In genomic region chr9:118507552-118507951, GRCm38 (mm10) we compare ENCODE assay signal across 8 mouse cellular contexts. TPM values are rescaled to one million over a fixed set of nuclear protein-coding genes. Genes with fewer than 3 reads are reported as not detected.
DNase-seq lines count a peak whose midpoint lies in the region; ATAC-seq and TF ChIP-seq lines count a peak whose summit lies in the region.

No protein-coding gene starts in this region.

- peak overlapping the region; percentile 96 for H3K9ac ChIP-seq in heart, embryonic 12.5 days
- peak overlapping the region; percentile 86 for H3K9ac ChIP-seq in forebrain, embryonic 12.5 days
- peak overlapping the region; percentile 95 for H3K9ac ChIP-seq in kidney, embryonic 16.5 days (replicated peaks; ENCODE audit: low read length)
- peak overlapping the region; percentile 83; the same call in 1 of the 2 replicates for H3K9ac ChIP-seq in midbrain, postnatal 0 days (replicated peaks; ENCODE audit: low read length, poor library complexity, severe bottlenecking)

- 89% methylated on average over 6 of the region's 6 CpGs for WGBS in heart, embryonic 12.5 days
- WGBS in forebrain, embryonic 12.5 days = 74% methylated on average over 6 of the region's 6 CpGs
- 63% methylated on average over 6 of the region's 6 CpGs for WGBS in kidney, embryonic 16.5 days
- 71% methylated on average over 6 of the region's 6 CpGs for WGBS in midbrain, postnatal 0 days

- no peak for DNase-seq in heart, postnatal 10 days
- no peak for DNase-seq in midbrain, postnatal 0 days (ENCODE audit: low spot score)
- DNase-seq in spleen, postnatal 14 days (ENCODE audit: low spot score in 2 of 2) = no peak
- no peak for DNase-seq in layer of hippocampus, postnatal 25 days (ENCODE audit: extremely low spot score in 1 of 2, low spot score in 1 of 2)
- DNase-seq in layer of hippocampus, adult 18-20 months (ENCODE audit: low spot score in 2 of 2) = no peak

- ATAC-seq in heart, embryonic 12.5 days (ENCODE audit: insufficient number of reproducible peaks, low FRiP score) = no peak
- no peak for ATAC-seq in forebrain, embryonic 12.5 days (ENCODE audit: low FRiP score)
- ATAC-seq in kidney, embryonic 16.5 days (ENCODE audit: low FRiP score, low TSS enrichment) = peak; percentile 71; the same call in 1 of the 2 replicates
- ATAC-seq in midbrain, postnatal 0 days (ENCODE audit: low FRiP score) = no peak

- peak overlapping the region; percentile 72 for H3K4me2 ChIP-seq in heart, embryonic 12.5 days
- peak overlapping the region; percentile 99 for H3K4me2 ChIP-seq in forebrain, embryonic 12.5 days
- H3K4me2 ChIP-seq in kidney, embryonic 16.5 days (replicated peaks; ENCODE audit: low read depth, low read length) = peak overlapping the region; percentile 91
- peak overlapping the region; percentile 91 for H3K4me2 ChIP-seq in midbrain, postnatal 0 days (ENCODE audit: low read depth, low read length, poor library complexity, severe bottlenecking)

- intact Hi-C loops in heart, postnatal 10 days (cut with DNase I) = no loop called here

- no peak for TF ChIP-seq CTCF in midbrain, postnatal 0 days (IDR thresholded peaks at IDR 0.05)

- H3K4me3 ChIP-seq in heart, embryonic 12.5 days = peak overlapping the region; percentile 95
- peak overlapping the region; percentile 93; the same call in 1 of the 2 replicates for H3K4me3 ChIP-seq in forebrain, embryonic 12.5 days (replicated peaks)
- peak overlapping the region; percentile 96 for H3K4me3 ChIP-seq in kidney, embryonic 16.5 days (ENCODE audit: low read length)
- H3K4me3 ChIP-seq in midbrain, postnatal 0 days (ENCODE audit: low read depth, low read length) = peak overlapping the region; percentile 93

- H3K9me3 ChIP-seq in heart, embryonic 12.5 days (replicated peaks) = no peaks in the 10 kb centered on the region
- H3K9me3 ChIP-seq in forebrain, embryonic 12.5 days = no peaks in the 10 kb centered on the region
- no peaks in the 10 kb centered on the region for H3K9me3 ChIP-seq in kidney, embryonic 16.5 days (ENCODE audit: low read length)
- no peaks in the 10 kb centered on the region for H3K9me3 ChIP-seq in midbrain, postnatal 0 days (ENCODE audit: low read length)

- H3K27me3 ChIP-seq in heart, embryonic 12.5 days (replicated peaks) = no peaks in the 10 kb centered on the region
- no peaks in the 10 kb centered on the region for H3K27me3 ChIP-seq in forebrain, embryonic 12.5 days
- no peaks in the 10 kb centered on the region for H3K27me3 ChIP-seq in kidney, embryonic 16.5 days (ENCODE audit: insufficient read depth, low read length)
- no peaks in the 10 kb centered on the region for H3K27me3 ChIP-seq in midbrain, postnatal 0 days (ENCODE audit: insufficient read depth, low read length)

- H3K36me3 ChIP-seq in heart, embryonic 12.5 days = no peaks in the 10 kb centered on the region
- H3K36me3 ChIP-seq in forebrain, embryonic 12.5 days (replicated peaks) = peaks cover 5% of the 10 kb centered on the region; the same call in 1 of the 2 replicates
- H3K36me3 ChIP-seq in kidney, embryonic 16.5 days (ENCODE audit: insufficient read depth, low read length) = no peaks in the 10 kb centered on the region
- no peaks in the 10 kb centered on the region for H3K36me3 ChIP-seq in midbrain, postnatal 0 days (ENCODE audit: insufficient read depth, low read length)

- no peak overlapping the region for H3K27ac ChIP-seq in heart, embryonic 12.5 days (ENCODE audit: poor library complexity, severe bottlenecking)
- H3K27ac ChIP-seq in forebrain, embryonic 12.5 days = no peak overlapping the region
- H3K27ac ChIP-seq in kidney, embryonic 16.5 days (ENCODE audit: low read length) = peak overlapping the region; percentile 86
- no peak overlapping the region for H3K27ac ChIP-seq in midbrain, postnatal 0 days (ENCODE audit: low read depth, low read length)

- peaks cover 46% of the 10 kb centered on the region for H3K4me1 ChIP-seq in heart, embryonic 12.5 days (replicated peaks)
- peaks cover 23% of the 10 kb centered on the region for H3K4me1 ChIP-seq in forebrain, embryonic 12.5 days
- H3K4me1 ChIP-seq in kidney, embryonic 16.5 days (ENCODE audit: insufficient read depth, low read length) = peaks cover 43% of the 10 kb centered on the region
- peaks cover 8% of the 10 kb centered on the region; the same call in 1 of the 2 replicates for H3K4me1 ChIP-seq in midbrain, postnatal 0 days (ENCODE audit: insufficient read depth, low read length)

RNA-seq across cellular contexts. Expression of gene Golga4, which starts 1.5 kb away (rescaled TPM):
- 74.8 and 75.5 TPM in 2 replicates for polyA plus RNA-seq in heart, embryonic 12.5 days (2016; fragmentation: Nextera tagmentation; extraction: Ambion mirVana)
- 100 to 1,000 TPM; 171 to 176 TPM for total RNA-seq in heart, postnatal 10 days (2021)
- polyA plus RNA-seq in forebrain, embryonic 12.5 days (2016; fragmentation: Nextera tagmentation; extraction: Ambion mirVana) = 68.4 and 69.0 TPM in 2 replicates
- 55.1 and 63.6 TPM in 2 replicates for polyA plus RNA-seq in kidney, embryonic 16.5 days (2015; fragmentation: Nextera tagmentation; extraction: Ambion mirVana)
- 34.5 and 57.9 TPM in 2 replicates for total RNA-seq in midbrain, postnatal 0 days (2014; rRNA removed)
- polyA plus RNA-seq in midbrain, postnatal 0 days (2015; fragmentation: Nextera tagmentation; extraction: Ambion mirVana) = 21.0 and 26.2 TPM in 2 replicates
- 10 to 100 TPM; 69.2 to 98.9 TPM for total RNA-seq in layer of hippocampus, postnatal 25 days (2021)
- total RNA-seq in layer of hippocampus, adult 18-20 months (2021) = 10 to 100 TPM; 81.1 to 82.8 TPM

RNA-seq across cellular contexts. Expression of gene Eomes, which starts 29.5 kb away (rescaled TPM):
- polyA plus RNA-seq in heart, embryonic 12.5 days (2016; fragmentation: Nextera tagmentation; extraction: Ambion mirVana) = 0.08 and 0.11 TPM in 2 replicates
- total RNA-seq in heart, postnatal 10 days (2021) = not detected
- 20.5 and 24.9 TPM in 2 replicates for polyA plus RNA-seq in forebrain, embryonic 12.5 days (2016; fragmentation: Nextera tagmentation; extraction: Ambion mirVana)
- 0.06 TPM in 1 of 2 replicates, not detected in the other for polyA plus RNA-seq in kidney, embryonic 16.5 days (2015; fragmentation: Nextera tagmentation; extraction: Ambion mirVana)
- total RNA-seq in midbrain, postnatal 0 days (2014; rRNA removed) = 0.90 and 2.2 TPM in 2 replicates
- polyA plus RNA-seq in midbrain, postnatal 0 days (2015; fragmentation: Nextera tagmentation; extraction: Ambion mirVana) = 0.15 and 0.19 TPM in 2 replicates
- 1 to 10 TPM; 1.3 TPM for total RNA-seq in layer of hippocampus, postnatal 25 days (2021)
- under 1 TPM; 0.15 to 0.27 TPM for total RNA-seq in layer of hippocampus, adult 18-20 months (2021)
